Mouse (Mus musculus) thymus, adult 2 months (tissue): ENCODE data around the gene Gstcd.

ENCODE experiments used
- CTCF ChIP-seq: fragments of 200-500 bp; IDR thresholded peaks from 2 replicates; pipeline ENCODE4 v1.5.1; 2012; ENCODE audit warnings: mild to moderate bottlenecking, control low read depth, low read length, moderate library complexity, borderline replicate concordance; ENCODE audit not compliant: control insufficient read depth, poor library complexity, insufficient read depth; ENCODE audit errors: extremely low read depth
- POLR2A ChIP-seq: fragments of 200-500 bp; IDR thresholded peaks from 2 replicates; pipeline ENCODE4 v1.6.1; 2012; ENCODE audit warnings: mild to moderate bottlenecking, low read length, control low read depth, moderate library complexity; ENCODE audit not compliant: control insufficient read depth, poor library complexity, insufficient read depth; ENCODE audit errors: extremely low read depth

DNA sequence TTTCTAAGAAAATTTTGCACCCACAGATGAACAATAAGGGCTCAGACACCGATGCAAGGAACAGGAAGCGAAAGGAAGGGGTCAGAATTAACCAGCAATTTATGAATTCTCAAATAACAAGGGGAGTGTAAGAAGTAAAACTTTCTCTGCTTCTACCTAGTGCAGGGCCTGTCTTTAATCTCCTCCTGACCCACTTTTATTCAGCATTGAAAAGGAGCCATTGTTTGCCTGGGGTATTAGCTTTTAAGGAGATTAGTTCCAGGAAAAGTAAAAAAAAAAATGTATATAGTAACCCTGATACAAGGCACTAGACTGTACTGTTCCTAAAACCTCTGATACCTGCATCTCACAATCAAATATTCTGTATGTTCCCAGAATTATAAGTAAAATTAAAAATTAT lies 64.9 kb downstream of the Gstcd start:
- TF ChIP-seq CTCF (no peak), POLR2A (no peak)
